Mouse (Mus musculus) common myeloid progenitor, adult 5-6 weeks (primary cell): ENCODE measurements around the gene Ttc7b. TPM values are rescaled to one million over a fixed set of nuclear protein-coding genes. Genes with fewer than 3 reads are reported as not detected.

Source experiments
- ATAC-seq: replicated peaks from 2 replicates; pipeline ENCODE4 v1.8.0; 2016; ENCODE audit warnings: low read depth, mild to moderate bottlenecking, moderate TSS enrichment, inconsistent platforms; ENCODE audit not compliant: poor library complexity, severe bottlenecking
- total RNA-seq: library from RNA; stranded (forward); fragments of 200-1000, 187-1606 nt; gene quantifications from 2 replicates; pipeline ENCODE4 v1.2.3, GENCODE M21; 2017

Ttc7b gene
- total RNA-seq, 1 experiment from 2014 or later = 18.0 TPM

DNA sequence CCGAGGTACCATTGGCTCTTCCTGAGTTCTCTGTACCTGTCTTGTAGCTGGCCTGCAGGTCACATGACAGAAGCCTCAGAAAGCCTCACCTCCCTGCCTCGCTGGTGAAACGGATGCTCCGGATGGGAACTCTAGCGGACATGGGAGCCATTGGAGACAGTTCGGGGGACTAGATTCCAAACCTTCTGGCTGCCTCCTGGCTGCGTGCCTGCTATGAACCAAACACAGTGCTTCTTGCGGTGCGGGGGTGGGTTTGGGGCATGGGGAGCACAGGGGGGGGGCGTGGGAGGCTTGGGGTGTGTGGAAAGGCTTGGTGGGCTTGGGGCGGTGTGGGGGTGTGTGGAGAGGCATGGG is 230.5 kb downstream of the Ttc7b start:
- ATAC-seq = no peak

DNA sequence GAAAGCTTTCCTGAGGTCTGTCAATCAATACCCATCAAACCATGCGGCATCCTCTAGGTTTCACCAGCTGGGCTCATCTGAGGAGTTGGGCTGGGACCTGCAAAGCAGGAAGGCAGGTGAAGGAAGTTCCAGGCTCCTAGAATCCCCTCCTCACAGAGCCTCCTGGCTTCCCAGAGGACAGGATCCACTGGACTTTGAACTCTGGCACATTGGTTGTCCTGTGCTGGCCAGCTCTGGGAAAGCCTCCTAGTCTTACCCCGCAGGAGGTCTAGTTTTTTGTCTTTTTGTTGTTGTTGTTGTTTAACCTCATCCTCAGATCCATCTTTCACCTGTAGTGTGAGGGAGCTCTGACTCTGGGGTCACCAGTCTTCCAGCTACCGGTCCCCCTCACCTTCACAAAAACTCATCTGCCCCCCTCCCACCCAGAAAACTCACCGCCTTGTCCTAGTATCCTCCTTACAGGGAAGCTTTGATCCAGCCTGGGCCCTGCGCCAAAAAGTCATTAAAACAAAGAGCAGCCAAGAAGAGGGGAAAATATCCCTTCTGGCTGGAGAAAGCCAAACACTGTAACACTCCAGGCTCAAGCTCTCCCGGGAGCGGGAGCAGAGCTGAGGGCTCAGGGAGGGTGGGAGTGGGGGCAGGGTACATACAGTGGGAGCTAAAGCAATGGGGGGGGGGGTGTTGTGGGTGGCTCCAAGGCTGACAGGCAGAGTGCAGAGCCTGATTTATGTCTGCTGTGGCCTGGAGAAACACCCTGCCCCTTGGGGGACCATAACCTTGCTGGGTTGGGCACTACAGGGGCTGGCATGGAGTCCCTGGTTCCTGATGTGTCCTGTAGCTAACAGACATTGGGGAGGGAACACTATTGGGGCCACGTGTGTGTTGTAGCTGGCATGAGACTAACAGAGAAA is 231.1 kb downstream of the Ttc7b start:
- no peak for ATAC-seq

DNA sequence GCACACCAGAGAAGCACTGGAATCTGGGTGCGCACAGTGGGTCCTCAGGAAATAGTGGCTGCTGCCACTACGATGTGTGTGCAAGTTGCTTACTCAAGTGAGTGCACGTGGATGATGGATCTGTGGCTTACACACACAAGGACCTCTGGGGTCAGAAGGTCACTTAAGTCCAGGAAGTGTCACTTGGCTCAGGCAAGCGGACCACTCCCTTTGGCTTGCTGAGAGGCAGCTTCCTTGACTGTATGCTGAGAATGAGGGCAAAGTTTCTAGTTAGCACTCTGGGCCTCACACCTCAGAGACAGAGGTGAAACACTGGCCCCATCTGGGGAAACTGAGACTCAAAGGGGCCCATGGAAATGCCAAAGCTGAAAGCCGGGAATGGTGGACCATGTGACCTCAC is 232.6 kb downstream of the Ttc7b start:
- no peak for ATAC-seq

DNA sequence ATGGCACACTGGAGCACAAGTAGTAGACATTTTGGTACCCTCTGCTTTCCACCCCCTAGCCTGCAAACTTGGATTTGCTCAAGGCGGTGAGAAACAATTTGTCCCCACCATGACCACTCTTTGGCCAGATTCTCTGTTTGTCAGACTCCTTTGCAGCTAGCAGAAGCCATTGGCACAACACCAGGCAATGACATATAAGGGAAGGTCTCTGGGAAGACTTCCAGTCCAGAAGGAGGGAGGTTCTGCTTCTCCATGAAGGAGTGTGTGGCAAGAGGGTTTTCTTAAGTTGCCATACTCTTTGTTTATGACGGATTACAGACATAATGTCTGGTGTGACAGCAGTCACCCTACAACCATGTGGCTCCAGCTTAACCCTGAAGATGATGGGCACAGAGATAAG is 233.1 kb downstream of the Ttc7b start:
- ATAC-seq = no peak

DNA sequence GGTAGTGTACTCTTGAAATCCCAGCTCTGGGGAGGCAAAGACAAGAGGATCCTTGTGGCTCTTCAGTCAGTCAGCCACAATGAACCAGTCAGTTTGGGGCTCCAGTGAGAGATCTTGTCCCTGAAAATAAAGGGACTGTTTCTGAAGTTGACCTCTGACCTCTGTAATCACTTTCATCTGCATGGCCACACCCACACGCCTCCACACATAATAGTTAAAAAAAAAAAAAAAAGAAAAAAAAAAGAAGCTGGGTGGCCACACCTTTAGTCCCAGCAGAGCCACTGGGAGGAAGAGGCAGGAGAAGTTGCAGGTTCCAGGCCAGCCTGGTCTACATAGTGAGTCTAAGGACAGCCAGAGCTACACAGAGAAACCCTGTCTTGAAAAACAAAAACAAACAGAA is 237.3 kb downstream of the Ttc7b start:
- ATAC-seq = no peak

DNA sequence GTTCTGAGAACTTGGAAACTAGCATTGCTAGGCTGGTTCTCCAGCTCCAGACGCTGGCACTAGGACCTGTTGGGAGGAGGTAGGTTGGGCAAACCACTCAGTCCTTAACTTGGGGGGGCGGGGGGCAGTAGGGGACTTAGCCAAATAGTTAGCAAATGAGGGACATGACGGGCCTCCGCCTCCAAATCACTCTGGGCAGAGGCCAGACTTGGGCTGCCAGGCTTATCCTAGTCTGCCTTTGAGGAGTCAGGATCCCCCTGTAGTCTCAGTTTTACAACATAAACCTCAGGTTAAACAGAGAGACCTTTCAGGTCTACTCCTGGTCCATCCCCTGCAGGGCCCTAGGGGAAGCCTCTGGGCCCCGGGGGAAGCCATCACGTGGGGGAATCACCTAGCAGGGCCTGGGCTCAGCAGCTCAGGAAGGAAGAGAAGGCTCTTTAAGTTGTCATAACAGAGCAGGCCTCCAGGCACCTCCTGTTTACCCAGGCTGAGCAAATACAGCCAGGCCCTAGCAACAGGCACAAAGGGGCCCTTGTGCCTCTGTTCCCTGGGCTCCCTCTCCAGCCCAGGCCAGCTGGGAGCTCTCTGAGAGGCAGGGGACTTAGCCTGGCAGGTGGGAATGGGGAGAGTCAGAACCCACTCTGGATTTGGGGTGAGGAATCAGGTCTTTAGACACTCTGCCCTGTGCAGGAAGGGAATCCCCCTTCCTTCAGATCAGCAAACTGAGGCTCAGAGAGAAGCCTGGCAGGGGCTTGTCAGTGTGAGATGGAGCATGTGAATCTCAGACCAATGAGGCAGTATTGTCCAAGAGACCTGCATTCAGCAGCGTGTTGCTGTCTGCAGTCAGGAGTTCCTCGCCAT is 238.4 kb downstream of the Ttc7b start:
- peak; percentile 29 for ATAC-seq

DNA sequence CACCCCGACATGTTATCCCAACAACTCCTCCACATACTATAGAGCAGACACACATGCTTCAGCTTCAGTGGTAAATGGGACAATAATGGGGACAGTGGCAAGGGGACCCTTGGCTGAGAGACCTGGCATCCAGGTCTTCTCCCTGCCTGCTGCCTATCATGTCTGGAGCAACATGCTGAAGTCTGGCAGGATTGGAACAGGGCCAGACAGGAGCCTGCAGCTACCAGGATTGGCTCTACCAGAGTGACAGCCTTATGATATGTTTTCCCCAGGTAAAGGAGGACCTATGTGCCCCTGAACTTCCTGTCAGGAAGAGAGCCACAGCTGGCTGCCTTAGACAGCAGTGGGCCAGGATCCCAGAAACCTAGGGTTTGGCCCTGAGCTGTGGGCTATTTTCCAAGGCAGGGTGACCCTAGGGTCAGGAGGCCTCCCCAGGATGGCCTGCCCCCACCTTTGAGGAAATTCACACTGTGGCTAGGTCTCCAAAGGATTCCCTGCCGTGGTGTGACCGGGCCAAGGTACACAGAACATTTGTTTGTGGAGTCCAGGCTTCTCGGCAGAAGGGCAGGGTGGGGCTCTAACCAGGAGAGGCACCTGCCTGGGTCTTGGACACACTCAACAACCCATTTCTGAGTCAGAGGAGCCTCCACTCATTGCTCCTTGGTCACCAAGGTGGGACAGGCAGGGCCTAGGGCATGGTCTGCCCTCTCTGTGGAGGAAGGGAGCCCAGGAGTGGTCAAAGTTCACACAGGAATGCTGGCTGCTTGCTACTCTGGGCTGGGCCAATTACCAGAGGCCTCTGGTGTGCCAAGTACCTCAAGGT is 239.4 kb downstream of the Ttc7b start:
- ATAC-seq = no peak

DNA sequence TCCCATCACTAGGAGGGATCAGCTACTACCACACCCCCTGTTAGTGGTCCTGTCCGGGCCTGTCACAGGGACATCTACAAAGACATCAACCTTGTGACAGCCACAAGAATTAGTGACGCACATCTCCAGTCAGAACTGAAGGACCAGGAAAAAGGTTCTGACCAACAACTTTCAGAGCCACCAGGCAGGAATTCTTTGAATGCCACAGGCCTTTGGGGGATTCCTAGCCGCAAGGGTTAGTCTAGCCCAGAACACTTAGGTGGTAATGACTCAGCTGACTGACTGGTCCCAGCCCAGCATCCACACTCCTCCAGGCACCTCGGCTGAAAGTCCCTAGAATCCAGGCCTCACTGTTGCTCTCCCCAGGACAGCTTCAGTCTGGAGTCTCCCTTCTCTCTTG is 240.7 kb downstream of the Ttc7b start:
- no peak for ATAC-seq

DNA sequence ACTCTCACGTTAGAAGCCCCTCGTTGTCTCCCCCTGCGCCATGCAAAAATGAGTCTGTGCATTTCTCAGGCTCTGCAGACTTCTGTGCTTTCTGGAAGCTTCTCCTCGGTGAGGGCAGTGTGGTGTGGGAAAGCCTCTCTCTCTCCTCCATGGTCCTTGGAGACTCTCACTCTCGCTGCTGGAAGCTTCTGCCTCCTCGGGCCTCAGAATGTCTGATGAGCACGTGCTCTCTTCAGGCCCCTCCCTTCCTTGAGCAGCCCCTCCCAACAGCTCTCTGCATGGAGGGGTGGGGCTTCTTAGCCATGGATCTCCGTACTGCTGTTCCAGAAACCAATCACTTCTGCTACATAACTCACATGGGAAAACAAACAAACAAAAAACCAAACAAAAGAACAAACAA is 242.3 kb downstream of the Ttc7b start:
- ATAC-seq = no peak

DNA sequence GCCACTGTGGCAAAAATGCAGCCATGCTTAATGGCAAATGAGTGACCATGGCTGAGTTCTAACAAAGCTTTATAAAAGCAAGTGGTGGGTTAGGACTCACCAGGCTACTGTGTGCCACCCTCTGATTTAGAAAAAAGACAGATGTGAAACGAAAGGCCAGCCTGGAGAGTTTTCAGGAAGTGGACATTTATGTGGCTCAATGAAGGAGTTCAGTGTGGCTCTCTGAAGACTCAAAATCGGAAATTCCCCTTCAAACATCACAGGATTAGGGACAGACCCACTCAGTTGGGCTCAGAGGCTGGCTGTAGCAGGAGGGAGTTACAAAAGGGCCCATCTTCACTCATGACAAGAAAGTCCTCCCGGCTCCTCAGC is 243.1 kb downstream of the Ttc7b start:
- peak; percentile 18 for ATAC-seq

DNA sequence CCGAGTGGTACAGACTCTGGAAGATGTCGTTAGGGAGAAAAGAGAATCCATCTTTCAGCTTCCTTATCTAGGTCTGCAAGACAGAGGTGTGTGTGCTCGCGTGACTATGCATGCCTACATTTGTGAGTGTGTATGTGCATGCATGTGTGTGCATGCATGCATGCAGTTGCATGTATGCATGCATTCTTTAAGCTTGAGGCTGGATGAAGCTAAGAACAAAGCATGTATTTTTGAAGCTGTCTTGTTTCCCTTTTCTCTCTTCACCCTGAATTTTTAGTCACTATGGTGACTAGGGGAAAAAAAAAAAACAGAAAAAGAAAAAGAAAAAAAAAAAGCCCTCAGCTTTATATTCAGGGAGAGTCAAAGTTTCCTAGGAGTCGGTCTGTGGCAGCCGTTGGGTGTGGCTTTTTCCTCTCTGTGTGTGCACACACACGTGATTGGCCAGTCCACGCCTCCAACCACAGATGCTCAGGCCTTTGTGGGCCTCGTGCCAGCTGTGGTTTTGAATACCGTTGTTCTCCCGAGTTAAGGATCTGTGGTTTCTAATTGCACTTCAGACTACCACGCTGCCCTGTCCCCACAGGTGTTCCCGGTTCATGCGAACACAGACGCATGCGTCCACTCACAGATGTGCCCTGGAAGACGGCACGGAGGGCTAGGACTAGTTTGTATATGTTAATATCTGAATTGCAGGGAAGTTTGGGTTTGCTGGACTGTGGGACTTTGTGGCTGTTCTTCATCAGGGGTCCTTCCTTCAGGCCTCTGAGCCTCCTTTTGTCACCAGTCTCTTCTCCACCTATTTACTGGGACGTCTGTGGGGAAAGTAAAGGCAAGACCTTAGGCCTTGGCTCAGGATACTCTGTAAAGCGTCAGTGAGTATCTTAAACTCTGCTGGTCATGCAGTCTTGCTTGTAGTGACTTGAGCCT is 243.8 kb downstream of the Ttc7b start:
- ATAC-seq = peak; percentile 80

DNA sequence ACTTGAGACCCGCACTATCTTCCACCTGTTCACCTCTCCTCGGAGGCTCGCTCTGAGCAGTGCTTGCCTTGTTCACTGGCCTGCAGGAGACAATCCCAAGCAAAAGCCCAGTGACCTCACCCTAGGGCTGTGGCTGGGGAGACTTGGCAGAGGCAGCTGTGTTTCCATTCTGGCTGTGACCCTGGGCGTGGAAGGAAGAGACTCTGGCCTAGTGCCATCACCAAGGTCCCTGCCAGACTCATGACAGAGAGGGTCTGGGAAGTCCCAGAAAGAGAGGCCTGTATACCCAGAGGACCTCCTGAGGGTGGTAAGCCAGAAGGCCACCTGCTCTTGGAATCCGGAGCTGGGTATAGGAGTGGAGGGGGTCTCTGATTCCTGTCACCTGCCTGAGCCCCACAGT is 244.8 kb downstream of the Ttc7b start:
- 0 out of 2 replicates have a peak, but pooled peaks have one; percentile 12 for ATAC-seq

DNA sequence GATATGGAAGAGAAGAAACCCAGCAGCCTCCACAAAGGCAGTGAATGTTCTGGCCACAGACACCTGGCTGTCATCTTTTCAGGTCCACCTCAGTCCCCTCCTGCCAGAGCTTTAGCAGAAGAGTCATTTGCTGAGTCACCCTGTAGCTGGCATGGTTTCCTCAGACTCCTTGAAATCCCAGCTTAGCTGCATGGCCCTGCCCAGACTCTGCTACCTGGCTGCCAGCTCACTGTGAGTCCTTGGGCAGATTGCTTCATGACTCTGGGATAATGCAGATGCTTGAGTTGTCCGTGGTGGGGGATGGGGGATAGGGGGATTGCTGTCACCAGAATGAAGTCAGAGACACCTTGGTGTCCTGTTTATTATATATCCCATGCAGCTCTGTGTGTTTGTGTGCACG is 247.6 kb downstream of the Ttc7b start:
- no peak for ATAC-seq

DNA sequence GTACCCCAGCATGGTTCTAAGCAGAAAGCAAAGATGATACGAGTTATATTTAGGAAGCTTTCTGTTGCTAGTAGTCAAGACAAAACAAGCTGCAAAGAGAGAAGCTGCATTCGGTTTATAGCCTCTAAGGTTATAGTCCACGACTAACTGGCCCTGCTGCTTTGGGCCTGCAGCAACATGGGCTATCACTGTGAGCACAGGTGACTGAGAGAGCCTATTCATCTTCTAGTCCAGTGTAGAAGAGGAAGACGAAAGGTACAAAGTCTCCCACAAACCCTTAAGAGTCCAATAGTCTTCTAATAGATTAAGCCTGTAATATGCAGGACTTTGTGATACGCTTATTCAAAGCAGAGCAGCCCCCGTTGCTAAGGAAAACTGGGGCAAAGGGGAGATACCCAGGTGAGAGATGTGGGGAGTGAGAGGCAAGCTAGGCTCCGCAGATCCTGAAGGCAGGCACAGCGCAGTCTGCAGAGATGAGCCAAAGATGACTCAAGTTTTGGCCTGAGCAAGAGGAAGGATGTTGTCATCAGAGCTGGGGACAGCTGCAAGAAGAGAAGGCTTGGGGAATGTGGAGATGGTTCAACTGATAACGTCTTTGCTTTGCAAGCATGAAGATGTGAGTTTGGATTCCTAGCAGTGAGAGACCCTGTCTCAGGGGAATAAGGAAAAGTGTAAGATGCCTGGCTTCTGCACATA is 250.5 kb downstream of the Ttc7b start:
- ATAC-seq = no peak

DNA sequence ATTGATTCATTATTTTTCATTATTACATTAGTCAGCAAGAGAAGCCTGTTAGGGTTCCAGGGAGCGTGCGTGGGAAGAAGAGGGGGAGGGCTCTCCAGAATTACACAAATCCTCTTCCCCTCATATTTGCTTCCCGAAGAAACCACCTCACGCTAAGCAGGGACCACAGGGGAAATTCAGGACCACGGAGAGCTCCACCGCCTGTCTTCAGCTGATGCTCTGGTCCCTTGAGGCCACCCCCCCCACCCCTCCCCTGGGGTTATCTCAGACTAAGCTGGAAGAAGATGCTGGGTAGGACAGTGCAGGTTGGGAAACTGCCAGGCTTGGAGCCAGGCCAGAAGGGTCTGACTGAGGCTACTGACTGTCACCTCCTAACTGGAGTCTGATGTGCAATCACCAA is 252.6 kb downstream of the Ttc7b start:
- ATAC-seq = peak; percentile 94

DNA sequence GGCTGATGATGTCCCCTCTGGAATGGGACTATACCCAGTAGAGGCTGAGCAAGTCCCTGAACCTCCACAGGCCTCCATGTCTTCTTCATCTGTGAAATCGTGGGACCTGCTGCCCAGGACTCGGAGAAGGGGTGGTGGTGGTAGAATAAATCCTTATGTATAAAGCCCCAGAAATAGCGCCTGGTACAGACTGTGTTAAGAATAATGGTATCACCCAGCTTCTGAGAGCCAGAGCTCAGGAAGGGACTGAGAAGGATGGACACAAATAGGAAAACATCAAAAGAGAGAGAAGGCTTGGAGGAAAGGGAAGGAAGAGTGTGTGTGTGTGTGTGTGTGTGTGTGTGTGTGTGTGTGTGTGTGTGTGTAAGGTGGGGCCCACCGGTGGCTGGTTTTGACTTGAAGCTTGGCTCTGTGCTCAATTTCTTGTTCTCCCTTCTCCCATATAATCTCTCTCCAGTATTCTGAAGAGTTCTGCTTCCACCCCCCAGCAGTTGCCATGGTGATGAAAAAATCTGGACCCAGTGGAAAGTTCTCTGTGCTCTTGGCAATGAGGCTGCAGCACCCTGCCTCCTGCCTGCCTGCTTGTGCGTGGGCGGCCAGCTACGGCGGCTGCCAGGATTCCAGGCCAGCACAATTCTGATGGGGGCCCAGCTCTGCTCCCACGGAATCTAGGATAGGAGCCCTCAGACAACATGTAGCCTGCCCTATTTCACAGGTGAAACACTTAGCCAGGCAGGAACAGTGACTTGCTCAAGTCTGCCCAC is 254.9 kb downstream of the Ttc7b start:
- no peak for ATAC-seq

DNA sequence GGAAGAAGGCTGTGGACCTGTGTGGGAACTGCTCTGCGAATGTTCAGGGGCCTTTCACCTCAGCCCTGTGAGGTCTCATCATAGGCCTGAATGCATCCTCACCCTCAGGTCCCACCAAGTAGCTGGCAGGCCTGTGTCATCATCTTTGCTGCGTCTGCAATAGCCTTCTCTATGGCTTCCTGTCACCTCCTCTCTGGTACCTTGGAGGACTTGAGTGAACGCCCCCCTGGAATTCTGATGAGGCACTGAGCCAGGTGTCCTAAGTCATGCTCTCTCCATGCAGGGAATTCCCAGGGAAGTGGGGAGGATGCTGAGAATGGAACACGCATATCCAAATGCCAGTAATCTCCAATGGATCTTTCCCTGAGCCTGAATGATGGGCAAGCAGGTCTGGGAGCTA is 255.7 kb downstream of the Ttc7b start:
- ATAC-seq = no peak

DNA sequence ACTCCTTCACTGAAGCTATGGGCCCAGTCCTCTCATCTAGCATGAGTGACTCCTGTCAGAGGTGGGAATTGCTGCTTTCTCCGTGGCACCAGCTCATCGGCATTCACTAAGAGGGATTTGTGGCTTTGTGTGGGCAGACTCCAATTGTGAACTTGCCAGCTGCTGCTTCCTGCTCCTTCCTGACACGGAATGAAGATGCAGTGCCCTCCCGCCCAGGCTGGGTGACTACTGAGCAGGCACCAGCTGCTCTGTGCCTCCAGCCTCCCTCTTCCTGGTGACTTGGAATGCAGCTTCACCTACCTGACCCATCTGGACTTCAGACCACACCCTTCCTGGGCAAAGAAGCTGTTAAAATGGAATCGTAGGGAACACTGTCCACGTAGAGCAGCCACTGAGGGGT is 257.8 kb downstream of the Ttc7b start:
- no peak for ATAC-seq
